Mouse (Mus musculus) layer of hippocampus, adult 9-11 months (tissue): Measurements from ENCODE around the gene 4932438H23Rik.

Experiments
- DNase-seq: peaks from one replicate; pipeline ENCODE4 v3.0.0; 2022

Gene 4932438H23Rik

DNA sequence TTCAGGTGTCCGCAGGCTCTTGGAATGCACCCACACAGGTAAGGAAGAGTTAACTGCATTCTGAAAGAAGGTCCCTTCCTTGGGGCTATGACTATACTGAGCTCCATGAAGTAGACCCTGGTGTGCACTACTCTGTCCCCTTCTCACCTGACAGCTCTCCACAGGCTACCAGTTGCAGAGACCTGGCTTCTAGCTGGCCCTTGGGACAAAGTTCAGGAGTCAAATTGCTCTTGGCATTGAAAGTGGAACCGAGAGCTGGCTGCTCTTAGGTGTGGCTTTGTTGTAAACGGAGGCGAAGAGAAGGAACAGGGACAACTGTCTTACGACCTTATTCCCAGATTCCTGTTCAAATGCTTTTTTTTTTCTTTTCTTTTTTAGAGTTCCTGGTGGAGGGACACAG is 39.8 kb downstream of the 4932438H23Rik start:
- no peak for DNase-seq

DNA sequence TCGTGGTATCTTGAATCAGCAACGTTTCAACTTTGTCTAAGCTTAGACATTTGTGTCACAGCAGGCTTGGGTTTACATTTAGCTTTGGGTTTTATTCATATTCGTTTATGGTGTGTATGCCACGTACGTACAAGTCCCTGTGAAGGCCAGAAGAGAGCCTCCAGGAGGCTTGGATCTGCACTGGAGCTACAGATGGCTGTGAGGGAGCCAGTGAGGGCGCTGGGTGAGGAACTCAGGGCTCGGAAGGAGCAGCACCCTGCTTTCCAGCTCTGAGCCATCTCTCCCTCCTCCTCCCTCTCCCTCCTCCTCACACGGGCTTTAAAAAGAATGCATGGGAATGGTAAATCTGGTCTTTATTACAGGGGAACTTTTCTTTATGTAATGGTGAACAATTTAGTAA is 41.3 kb downstream of the 4932438H23Rik start:
- DNase-seq: no peak

DNA sequence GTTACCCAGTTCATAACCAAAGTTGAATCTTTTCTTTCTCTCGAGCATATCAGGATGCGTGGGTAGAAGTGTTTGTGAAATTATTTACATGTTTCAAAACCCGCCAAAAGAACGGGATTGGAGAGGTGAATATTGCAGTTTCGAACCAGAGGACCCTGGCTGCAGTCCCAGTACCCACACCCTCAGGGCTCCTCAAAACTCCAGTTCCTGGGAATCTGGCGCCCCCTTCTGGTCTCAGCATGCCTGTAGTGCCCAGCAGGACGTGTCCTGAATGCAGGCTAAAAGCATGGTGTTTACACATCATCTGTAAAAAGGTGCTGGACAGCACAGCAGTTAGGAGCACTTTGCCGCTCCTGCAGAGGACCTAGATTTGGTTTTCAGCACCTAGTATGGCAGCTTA is 49.4 kb downstream of the 4932438H23Rik start:
- DNase-seq: no peak

DNA sequence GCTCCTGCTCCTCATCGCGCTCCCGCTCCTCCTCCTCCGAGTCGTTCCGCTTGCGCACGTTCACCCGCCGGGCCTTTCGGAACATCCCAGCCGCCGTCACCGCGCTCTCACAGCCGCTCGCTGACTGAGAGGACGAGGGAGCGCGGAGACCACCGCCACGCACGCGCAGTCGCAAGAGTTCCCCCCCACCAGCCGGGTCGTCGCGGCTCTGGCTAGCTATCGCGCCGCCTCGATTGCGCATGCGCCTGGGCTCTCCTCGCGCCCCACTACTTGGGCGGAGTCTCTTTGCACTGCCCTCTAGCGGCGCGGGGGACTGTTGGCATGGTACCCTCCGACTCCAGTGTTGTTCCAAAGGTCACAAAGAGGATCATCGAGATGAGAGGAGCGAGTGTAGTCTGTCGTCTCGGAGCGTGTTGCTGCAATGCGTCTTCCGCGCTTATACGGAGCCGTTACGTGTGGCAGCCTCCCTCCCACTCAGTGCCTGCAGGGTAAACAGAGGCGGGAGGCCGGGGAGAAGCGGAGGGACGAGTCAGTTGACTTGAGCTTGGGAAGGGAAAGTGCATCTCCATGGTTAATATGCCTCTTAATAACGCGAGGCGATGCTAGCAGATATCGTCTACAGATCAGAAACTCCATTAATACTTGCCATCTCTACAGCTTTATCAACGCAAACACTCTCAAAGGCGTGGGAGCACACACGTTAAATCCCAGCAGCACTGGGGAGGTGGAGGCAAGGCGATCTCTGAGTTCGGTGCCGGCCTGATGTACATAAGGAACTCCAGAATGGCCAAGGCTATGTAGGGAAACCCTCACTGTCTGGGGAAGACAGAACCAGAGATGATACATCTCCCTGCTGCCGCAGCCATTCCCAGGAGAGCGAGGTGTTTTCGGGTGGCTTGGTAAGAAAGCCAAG is 50.4 kb downstream of the 4932438H23Rik start, which contains the start of gene Paxbp1:
Gene Paxbp1, minus strand, starts transcription at position 274 of the 913 bp plus-strand sequence.
- DNase-seq: peak; percentile 98

DNA sequence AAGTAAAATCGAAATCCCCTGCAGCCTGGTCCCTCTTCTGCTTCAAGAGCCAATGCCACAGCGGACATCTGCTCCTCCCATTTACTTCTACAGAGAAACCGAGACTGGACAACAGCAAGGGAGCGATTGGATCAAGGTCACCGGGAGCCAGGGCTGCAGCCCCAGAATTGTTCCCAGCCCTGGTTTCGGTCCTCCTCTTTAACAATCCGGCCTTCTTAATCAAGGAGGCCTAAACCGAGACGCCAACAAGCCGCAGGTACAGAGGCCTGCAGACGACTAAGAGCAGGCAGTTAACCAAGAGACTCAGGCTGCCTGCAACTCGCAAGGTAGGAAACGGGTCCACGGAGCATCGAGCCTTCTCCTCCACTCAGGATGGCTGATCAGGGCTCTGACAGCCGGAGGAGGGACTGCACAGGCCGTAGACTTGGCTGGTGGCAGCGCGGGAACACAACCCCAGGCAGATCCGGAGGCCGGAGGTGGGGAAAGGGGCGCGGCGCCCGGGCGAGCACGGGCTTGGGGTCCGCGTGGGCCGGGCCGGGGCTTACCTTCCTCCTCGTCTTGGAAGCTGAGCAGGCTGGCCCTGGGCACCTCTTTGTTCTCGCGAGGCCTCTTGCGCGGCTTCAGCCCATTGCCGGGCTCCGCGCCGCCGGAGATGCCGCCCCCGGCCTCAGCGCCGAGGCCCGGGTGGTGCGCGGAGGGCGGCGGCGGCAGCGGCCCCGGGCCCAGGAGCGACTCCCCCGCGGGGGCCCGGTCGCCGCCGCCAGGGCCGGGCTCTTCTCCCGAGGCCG is 51.3 kb downstream of the 4932438H23Rik start:
- DNase-seq: peak; percentile 39

DNA sequence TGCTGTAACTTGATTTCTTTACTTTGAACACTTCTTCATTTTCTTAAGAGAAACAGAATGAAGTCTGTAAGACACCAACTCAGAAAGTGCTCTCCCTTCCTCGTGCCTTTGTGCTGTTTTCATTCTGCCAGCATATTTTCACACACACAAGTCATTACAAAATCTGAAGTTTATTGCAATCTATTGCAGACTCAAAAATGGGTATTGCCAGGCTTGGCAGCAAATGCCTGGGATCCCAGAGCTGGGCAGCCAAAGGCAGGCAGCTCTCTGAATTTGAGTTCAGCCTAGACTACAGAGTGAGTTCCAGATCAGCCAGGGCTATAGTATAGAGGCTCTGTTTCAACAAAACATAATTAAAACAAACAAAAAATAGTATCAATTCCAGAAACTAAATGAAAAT is 52.3 kb downstream of the 4932438H23Rik start:
- DNase-seq: no peak

DNA sequence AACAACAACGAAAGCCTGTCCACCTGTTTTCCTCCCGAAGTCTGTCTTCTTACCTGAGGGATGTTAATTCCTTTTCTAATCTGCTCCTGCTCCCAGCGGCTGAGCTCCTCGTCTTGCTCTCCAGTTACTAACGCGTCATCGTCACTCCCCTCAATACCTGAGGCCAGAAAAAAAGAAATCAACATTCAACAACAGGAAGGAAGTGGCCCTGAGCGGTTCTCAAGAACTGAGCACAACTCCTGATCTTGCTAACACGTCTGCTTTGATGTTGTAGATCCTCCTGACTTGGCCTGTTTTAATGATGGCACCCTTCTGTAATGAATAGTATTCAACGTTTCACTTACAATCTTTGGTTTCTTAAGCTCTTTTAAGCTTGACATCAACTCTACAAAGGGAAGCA is 59.1 kb downstream of the 4932438H23Rik start:
- DNase-seq: no peak

DNA sequence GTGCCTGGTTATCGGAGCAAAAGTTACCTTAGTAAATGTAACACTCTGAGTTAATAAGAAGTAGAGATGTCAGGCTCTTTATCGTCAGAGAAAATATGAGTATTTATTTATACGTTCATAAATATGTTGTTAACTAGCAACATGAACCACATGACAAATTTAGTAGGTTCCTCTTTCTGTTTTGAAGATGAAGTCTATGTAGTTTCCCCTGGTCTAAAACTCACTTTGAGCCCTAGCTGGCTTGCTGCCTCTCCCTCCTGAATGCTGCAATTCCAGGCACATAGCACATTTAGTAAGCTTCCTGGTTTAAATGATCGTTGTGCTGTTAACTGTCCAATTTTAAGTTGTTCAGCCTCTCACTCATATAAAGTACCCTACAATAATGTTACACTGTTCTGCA is 64.2 kb downstream of the 4932438H23Rik start:
- DNase-seq: no peak

DNA sequence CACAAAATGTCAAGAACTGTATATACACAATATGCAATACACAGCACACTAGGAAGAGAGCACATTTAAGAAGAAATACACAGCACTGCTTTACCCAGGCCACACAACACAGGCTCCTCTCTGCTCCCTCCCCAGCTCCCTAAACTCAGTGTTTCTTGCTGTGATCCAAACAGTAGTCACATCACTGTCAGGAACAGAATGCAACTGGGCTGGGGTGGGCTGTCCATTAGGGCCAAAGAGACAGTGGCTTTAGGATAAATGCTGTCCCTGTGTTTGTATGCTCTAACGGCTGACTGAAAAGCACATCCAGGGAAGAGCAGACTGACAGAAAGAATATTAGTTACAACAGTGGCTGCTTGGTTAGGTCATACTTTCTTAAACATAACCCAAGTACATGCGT is 65.0 kb downstream of the 4932438H23Rik start:
- no peak for DNase-seq

DNA sequence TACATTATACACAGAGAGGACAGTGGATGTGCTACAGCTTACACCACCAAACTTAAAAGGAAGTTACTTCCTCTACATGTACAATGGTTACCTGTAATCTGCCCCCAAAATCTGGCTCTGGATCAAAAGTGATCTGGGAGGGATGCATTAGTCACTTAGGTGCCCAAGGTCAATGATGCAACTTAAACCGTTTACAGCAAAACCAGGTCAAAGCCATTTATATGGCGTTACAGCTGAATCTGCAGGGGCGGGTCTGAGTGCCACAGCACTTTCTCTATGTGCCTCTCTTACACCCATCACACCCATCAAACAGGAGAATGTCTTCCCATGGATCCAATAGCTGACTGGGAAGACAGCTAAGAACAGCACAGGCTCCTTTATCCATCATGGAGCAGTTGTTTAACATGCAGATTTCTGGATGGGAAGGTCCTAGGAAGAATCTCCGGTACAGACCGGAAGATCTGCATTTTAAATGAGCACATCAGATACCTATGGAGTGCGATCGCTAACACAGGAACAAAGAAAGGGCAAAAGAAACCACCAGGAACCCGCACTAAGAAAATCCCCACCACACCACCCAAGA is 65.7 kb downstream of the 4932438H23Rik start:
- no peak for DNase-seq

DNA sequence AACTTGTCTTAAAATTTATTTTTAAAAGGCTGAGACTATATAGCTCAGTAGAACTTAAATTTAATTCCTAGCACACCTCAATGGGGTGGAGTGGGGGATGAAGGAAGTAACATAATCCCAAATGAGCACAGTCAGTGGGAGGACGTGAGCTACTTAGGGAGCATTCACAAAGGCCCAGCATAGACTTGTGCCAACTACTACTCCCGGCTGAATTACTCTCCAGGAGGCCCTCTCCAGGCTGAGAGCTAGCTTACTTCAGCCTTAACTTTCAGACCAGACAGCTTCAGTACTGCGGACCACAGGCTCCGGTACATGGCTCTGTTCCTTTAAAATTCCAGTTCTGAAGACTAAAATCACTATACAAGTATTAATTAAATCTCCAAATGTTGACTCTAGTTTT is 68.6 kb downstream of the 4932438H23Rik start:
- no peak for DNase-seq

DNA sequence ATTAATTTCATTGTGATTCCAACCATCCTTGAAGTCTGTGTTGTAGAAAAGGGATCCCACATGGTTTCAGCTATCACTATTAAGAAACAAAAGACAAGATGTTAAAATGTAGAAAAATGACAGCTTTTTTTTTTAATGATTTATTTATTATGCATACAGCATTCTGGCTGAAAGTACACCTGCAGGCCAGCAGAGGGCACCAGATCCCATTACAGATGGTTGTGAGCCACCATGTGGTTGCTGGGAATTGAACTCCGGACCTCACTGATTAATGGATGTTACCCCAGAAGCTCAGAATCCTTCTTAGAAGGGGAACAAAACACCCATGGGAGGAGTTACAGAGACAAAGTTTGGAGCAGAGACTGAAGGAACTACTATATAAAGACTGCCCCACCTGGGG is 71.5 kb downstream of the 4932438H23Rik start:
- no peak for DNase-seq

DNA sequence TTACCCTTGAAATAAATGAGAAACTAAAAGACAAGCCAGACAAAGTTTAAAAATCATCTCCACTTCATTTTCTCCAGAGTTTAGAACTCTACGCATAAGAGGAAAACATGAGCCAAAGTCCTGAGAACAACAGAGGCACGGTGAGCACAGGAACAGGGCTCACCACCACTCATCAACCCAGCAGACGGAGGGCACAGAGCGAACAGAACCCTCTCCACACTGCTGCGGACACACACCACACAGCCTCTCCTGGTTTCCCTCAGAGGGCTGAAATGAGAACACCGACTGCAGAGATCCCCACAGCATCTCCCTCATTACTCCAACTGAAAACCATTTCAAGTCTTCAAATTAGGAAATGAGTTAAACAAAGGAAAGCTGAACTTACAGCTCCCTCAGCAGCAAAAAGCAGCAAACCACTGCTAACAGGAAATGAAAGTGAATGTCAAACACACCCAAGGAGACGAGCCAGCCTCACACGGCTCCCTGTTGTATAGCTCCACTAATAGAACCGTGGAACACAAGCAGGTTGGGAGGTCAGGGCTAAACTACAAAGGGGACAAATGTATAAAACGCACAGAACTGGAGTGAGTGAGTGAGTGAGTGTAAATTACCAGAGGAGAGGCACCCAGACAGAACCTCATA is 74.0 kb downstream of the 4932438H23Rik start:
- DNase-seq: no peak

DNA sequence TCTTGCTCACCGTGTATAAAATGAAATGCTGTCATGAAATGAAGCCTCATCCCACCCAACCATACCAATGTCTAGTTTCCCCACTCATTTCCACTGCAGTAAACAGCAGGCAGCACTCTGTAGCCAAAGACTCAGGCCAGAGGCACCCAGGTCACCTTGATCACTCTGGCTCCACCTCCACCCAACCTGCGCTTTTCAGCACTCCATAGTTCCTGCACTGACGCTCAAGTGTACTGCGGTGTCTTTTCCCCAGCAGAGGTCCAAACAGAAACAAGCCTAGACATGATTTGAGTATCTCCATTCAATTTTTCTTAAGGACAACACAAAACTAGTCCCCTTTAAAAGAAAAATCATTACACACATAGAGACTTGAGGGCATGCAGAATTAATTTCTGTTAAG is 75.4 kb downstream of the 4932438H23Rik start:
- DNase-seq: no peak

DNA sequence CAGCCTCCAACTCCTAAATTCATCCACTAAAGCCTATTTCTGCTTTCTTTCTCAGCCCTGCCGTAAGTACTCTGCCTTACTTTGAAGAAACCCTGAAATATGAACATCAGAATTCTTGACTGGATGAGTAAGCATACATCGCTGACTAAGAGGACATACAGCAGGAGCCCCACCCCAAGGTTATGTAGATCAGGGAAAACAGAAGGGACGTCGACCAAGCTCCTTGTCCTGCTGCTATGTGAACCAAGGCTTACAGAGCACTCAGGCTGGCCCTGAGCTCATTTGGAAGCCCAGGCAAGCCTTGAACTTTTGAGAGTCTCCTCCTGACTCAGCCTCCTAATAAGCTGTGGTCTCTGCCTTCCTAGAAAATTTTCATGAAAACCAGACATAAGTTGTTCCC is 79.2 kb downstream of the 4932438H23Rik start:
- no peak for DNase-seq

DNA sequence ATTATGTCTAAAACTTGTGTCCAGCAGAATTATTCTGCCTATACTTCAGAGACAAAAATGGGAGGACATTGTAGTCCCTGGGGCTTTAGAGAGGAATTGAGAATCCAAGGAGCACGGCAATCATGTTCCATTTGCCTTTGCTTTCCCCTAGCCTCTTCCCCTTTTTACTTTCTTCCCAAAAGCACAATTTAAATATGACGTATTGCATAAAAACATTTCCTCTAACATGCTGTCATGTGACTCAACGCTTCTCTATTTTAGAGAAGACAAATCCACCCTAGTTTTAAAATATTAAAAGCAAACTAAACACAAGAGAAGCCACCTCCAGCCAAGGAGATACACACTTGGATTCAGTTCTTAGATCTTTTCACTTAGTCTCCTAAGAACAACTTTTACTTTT is 83.1 kb downstream of the 4932438H23Rik start:
- no peak for DNase-seq

DNA sequence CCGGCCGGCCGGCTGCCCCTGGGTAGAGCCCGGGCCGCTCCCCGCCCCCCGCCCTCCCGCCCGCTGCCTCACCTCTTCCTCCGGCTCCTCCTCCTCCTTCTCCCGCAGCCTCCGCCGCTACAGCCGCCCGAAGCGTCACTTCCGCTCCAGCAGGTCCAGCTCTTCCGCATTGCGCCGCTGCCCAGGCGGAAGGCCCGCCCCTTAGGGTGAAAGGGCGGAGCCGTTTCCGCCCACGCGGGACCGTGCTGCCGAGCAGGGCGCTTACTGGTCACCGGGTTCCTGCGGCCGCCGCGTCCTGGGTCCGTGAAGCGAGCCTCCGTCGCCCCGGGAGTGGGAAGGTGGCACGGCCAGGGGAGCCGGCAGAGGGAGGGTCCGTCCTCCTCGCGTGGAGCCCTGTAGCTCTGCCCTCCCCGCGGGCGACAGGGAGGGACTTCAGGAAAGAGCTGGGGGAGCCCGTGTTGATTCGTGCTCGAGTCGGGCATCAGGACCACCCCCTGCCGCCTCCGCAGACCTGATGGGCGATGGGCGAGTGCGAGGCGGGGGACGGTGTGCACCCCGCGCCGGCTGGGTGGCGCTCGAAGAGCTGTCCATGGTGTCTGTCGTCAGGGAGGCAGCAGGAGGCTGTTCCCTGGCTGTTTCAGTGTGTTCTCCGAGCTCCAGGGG is 83.8 kb downstream of the 4932438H23Rik start, which contains the start of gene Synj1:
Gene Synj1, minus strand, starts transcription at position 288 of the 663 bp plus-strand sequence.
- peak; percentile 95 for DNase-seq

DNA sequence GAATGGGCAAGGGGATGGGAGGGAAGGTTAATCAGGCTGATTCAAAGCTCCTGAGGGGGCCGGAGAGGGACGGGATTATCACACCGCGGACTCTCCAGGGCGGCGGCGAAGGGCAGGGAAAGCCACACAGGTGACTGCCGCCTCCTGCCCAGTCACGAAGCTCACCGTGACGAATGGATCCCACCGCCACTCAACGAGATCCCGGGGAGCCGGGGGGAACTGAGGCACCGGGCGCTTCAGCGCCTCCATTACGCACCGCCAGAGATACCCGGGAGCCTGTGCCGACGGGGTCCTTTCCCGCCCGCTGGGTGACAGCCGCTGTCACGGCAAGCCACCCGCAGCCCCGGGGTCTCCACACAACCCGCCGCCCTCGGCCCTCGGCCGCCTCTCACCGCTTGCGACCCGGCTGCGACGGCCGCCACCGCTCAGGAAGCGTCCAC is 84.3 kb downstream of the 4932438H23Rik start:
- peak; percentile 41 for DNase-seq

DNA sequence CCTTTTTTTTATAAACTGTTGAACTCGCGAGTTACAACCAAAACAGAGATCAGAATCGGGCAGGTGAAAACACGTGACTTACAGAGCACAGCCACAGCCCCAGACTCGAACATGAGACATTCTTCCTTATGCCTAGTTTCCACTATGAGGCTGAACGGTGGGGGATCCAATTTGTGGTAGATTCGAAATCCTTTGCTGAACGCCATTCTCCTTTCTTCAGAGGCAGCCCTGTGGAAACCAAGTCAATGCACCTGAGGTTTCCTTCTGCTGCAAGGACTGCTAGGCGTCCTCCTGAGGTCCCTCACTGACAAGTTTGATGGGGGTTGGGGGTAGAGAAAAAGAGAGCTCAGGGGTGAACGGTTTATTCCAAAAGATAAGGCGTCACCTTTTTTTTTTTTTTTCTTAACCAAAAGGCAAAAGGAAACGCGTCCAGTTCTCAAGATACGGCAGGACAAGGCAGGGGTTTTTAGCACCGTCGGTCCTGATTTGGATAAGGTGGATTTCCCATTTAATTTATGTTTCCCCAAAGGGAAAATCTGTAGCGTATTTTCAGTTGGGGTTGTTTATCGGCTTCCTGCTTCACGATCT is 84.9 kb downstream of the 4932438H23Rik start:
- DNase-seq: no peak

DNA sequence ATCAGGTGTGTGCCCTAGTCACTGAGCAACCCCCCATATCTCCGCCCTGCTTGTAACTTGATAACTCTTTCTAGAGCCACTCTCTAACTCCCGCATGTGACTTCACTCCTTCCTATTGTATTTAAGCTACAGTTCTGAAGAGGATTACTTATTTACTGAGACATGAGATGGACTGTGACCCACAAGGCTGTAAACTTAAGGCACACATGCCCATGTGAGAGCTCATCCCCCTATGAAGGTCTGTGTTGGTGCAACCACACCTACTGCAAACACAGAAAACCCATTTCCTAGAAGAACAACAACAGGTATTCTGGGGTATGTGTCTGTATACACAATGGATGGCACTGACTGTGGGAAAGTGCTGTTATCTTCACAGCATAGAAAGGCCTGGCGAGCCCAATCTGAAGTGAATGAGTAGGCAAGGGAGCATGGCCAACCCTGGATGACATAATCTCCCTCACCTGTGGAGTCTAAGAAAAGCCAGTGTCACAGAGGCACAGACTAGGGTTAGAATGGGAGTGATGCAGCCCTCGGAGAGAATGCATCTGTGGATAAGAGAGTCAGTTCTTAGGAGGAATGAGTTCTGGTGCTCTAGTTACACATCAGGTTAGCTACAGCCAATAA is 89.9 kb downstream of the 4932438H23Rik start:
- no peak for DNase-seq
